Mouse (Mus musculus) 416B (cell line): ENCODE data around the gene Olfr733.

Source experiments
- DNase-seq: peaks from one replicate; pipeline ENCODE4 v3.0.0; 2011; ENCODE audit warnings: low read depth

Olfr733 gene

DNA sequence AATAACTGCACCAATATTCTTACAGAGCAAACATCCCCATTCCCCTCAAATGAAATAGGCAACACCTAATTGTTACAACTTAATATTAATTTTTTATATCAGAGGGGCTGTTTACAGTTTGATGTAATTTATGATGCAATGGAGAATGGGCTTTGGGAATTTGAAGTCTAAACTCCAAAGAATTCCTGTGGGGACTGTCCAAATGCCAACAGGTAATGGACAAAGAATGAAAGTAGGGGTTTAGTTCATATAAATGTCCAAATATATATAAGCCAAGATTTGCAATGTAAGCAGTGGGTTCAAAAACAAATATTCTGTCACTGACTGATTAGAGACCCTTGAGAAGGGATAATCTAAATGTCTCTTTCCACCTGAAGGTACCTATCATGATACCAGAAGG is at the start of gene Olfr733:
Gene Olfr733 (minus strand): TSS at position 101 of the 400 bp plus-strand sequence.
- DNase-seq: no peak

DNA sequence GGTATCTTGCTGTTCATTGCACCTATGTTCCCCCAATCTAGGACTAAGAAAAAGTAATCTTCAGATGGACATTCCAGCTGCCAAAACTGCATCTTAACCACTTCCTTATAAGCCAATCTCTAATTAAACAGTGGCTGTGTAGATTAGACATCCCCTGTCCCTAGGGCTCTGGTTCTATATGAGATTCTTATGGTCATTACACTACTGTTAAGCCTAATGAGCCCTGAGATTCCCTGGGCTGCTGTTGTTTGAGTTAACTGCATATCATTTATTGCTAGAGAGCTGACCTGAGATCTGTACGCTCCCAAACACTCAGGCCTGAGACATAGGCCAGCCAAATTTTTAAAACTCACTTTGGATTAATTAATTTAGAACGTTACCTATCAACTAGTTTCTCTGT is 47.5 kb upstream of the Olfr733 start, which contains the start of gene Olfr735:
Gene Olfr735 (minus strand): TSS at position 77 of the 400 bp plus-strand sequence.
- no peak for DNase-seq

DNA sequence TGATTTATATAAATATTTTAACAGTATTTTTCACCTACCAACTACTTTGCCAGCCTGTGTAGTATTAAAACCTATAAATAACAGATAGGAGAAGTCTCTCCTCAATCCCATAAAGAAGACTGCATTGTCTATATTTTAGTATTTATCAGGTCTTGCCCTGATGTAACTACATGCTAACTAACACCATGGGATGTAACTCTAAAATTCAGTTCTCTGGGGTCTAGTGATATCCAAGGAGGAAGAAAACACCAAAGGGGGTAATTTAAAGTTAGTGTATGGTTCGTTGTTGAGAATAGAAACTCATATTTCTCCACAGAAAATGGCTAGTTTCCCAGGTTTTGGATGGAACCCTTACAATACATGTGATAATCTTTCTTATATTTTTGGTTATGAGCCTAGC is 25.3 kb upstream of the Olfr733 start, which contains the start of gene Olfr734:
Gene Olfr734 (minus strand): TSS at position 101 of the 400 bp plus-strand sequence.
- DNase-seq: no peak

DNA sequence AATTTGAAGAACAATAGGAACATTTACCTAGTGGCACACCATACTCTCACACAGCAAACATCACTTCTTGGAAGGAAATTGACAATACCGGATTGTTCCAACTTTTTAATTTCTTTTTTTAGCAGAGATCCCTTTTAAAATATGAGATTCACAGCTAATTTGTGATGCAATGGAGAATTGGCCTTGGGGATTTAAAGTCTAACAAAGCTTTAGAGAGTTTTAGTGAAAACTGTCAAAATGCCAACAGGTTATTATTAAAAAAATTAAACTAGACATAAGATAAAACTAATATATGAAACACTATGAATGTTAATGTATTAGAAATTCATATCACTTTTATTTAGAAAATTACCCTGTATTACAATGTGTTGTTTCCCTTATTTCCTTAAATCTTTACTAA is 17.2 kb downstream of the Olfr733 start, which contains the start of gene Olfr732:
Gene Olfr732 (minus strand): TSS at position 101 of the 400 bp plus-strand sequence.
- DNase-seq: no peak
